Mouse (Mus musculus) liver, adult 2 months (tissue): ENCODE measurements around the gene Cd3g. TPM values are rescaled to one million over a fixed set of nuclear protein-coding genes. Genes with fewer than 3 reads are reported as not detected.

ENCODE experiments used
- DNase-seq: peaks from one replicate; pipeline ENCODE4 v3.0.0-alpha.2; 2011; ENCODE audit warnings: low read depth, low spot score; ENCODE audit errors: extremely low read depth
- H3K27ac ChIP-seq: fragments of 200-500 bp; replicated peaks from 2 replicates; pipeline ENCODE4 v1.5.1; 2012; ENCODE audit warnings: low read depth, mild to moderate bottlenecking, control low read depth, inconsistent platforms, low read length; ENCODE audit not compliant: insufficient read depth
- H3K27me3 ChIP-seq: fragments of 200-500 bp; 2 replicates; pipeline ENCODE4 v1.6.1; 2012; ENCODE audit warnings: mild to moderate bottlenecking, moderate library complexity, low read length, inconsistent platforms; ENCODE audit not compliant: control insufficient read depth, insufficient read depth
- H3K36me3 ChIP-seq: fragments of 200-500 bp; 2 replicates; pipeline ENCODE4 v1.6.1; 2012; ENCODE audit warnings: low read length, inconsistent platforms; ENCODE audit not compliant: control insufficient read depth, insufficient read depth
- H3K4me1 ChIP-seq: fragments of 200-500 bp; 2 replicates; pipeline ENCODE4 v1.6.1; 2011; ENCODE audit warnings: low read length; ENCODE audit not compliant: control insufficient read depth, insufficient read depth
- H3K4me3 ChIP-seq: fragments of 200-500 bp; 2 replicates; pipeline ENCODE4 v1.5.1; 2011; ENCODE audit warnings: low read depth, mild to moderate bottlenecking, control low read depth, low read length, moderate library complexity; ENCODE audit not compliant: insufficient read depth
- H3K79me2 ChIP-seq: fragments of 200-500 bp; 2 replicates; pipeline ENCODE4 v1.6.1; 2012; ENCODE audit warnings: inconsistent platforms, mild to moderate bottlenecking, low read length, moderate library complexity; ENCODE audit not compliant: control insufficient read depth, insufficient read depth
- H3K9ac ChIP-seq: fragments of 200-500 bp; 2 replicates; pipeline ENCODE4 v1.6.1; 2012; ENCODE audit warnings: low read depth, mild to moderate bottlenecking, control low read depth, inconsistent platforms, low read length
- CTCF ChIP-seq: fragments of 200-500 bp; IDR thresholded peaks from 2 replicates; pipeline ENCODE4 v1.5.1; 2011; ENCODE audit warnings: low read depth, low read length, control low read depth
- POLR2A ChIP-seq: fragments of 200-500 bp; IDR thresholded peaks from 2 replicates; pipeline ENCODE4 v1.6.1; 2011; ENCODE audit warnings: low read length, control low read depth; ENCODE audit not compliant: insufficient read depth; ENCODE audit errors: extremely low read depth
- WGBS: fragments of 180-500 bp; shearing (Covaris S2); methylation state at CpG from one replicate; pipeline ENCODE4 v1.1.7; 2018; 5-methylcytosine and 5-hydroxymethylcytosine counted together
- polyA plus RNA-seq: library from polyadenylated mRNA; depleted of rRNA; stranded (reverse); fragments of >200 nt; gene quantifications from 2 replicates; pipeline ENCODE4 v1.2.3, GENCODE M21; 2012
- total RNA-seq: library from RNA; depleted of rRNA; stranded (reverse); fragments of >200 nt; gene quantifications from 2 replicates; pipeline ENCODE4 v1.2.3, GENCODE M21; 2014

The Cd3g gene
- total and polyA plus RNA-seq, 2 experiments, result 0.38 to 1.6 TPM

GRCm38 (mm10) chr9:45007404-45007803, 27.2 kb upstream of the Cd3g start:
- Histone ChIP-seq H3K27ac (no peak overlapping the region), H3K9ac (no peak overlapping the region), H3K27me3 (peaks cover 4% of the 10 kb centered on the region; the same call in 1 of the 2 replicates), H3K4me3 (no peak overlapping the region), H3K4me1 (no peaks in the 10 kb centered on the region), H3K36me3 (no peaks in the 10 kb centered on the region), H3K79me2 (no peaks in the 10 kb centered on the region)
- no peak for TF ChIP-seq CTCF
- TF ChIP-seq POLR2A, result no peak
- WGBS, result 68% methylated on average over 12 of the region's 12 CpGs
- DNase-seq, result no peak

GRCm38 (mm10) chr9:45000249-45000648, 20.0 kb upstream of the Cd3g start:
- TF ChIP-seq CTCF, result no peak
- TF ChIP-seq POLR2A, result no peak
- 69% methylated on average over 3 of the region's 3 CpGs for WGBS

GRCm38 (mm10) chr9:44999776-45000175, 19.5 kb upstream of the Cd3g start:
- no peak overlapping the region for H3K4me3 ChIP-seq
- H3K79me2 ChIP-seq, result no peaks in the 10 kb centered on the region
- H3K4me1 ChIP-seq, result no peaks in the 10 kb centered on the region
- 82% methylated on average over 5 of the region's 5 CpGs for WGBS
- no peaks in the 10 kb centered on the region for H3K27me3 ChIP-seq
- no peak overlapping the region for H3K27ac ChIP-seq
- no peaks in the 10 kb centered on the region for H3K36me3 ChIP-seq
- DNase-seq, result no peak
- no peak overlapping the region for H3K9ac ChIP-seq
- TF ChIP-seq CTCF (no peak), POLR2A (no peak)

More at GRCm38 (mm10) chr9:45000249-45000648, 20.0 kb upstream of the Cd3g start:
- H3K79me2 ChIP-seq, result no peaks in the 10 kb centered on the region
- no peaks in the 10 kb centered on the region for H3K4me1 ChIP-seq
- no peak overlapping the region for H3K27ac ChIP-seq
- DNase-seq, result no peak
- no peaks in the 10 kb centered on the region for H3K36me3 ChIP-seq
- no peaks in the 10 kb centered on the region for H3K27me3 ChIP-seq
- H3K4me3 ChIP-seq, result no peak overlapping the region
- H3K9ac ChIP-seq, result no peak overlapping the region

- peak; percentile 6 for DNase-seq
- Histone ChIP-seq H3K4me3 (no peak overlapping the region), H3K27me3 (no peaks in the 10 kb centered on the region), H3K4me1 (no peaks in the 10 kb centered on the region), H3K9ac (no peak overlapping the region), H3K36me3 (no peaks in the 10 kb centered on the region), H3K79me2 (no peaks in the 10 kb centered on the region), H3K27ac (no peak overlapping the region)
- no peak for TF ChIP-seq CTCF
- no peak for TF ChIP-seq POLR2A
- 65% methylated on average over 6 of the region's 6 CpGs for WGBS
These were observed 18.9 kb upstream of the Cd3g start for GRCm38 (mm10) chr9:44999171-44999570.

GRCm38 (mm10) chr9:44998138-44998537, 17.9 kb upstream of the Cd3g start:
- Histone ChIP-seq H3K27me3 (no peaks in the 10 kb centered on the region), H3K36me3 (no peaks in the 10 kb centered on the region), H3K79me2 (no peaks in the 10 kb centered on the region), H3K27ac (no peak overlapping the region), H3K4me3 (no peak overlapping the region), H3K4me1 (no peaks in the 10 kb centered on the region), H3K9ac (no peak overlapping the region)
- WGBS, result 76% methylated on average over 11 of the region's 11 CpGs
- no peak for TF ChIP-seq POLR2A
- TF ChIP-seq CTCF, result no peak
- DNase-seq, result no peak

- no peak overlapping the region for H3K9ac ChIP-seq
- H3K4me1 ChIP-seq, result no peaks in the 10 kb centered on the region
- H3K36me3 ChIP-seq, result no peaks in the 10 kb centered on the region
- no peaks in the 10 kb centered on the region for H3K27me3 ChIP-seq
- no peak for DNase-seq
- no peak overlapping the region for H3K4me3 ChIP-seq
- no peak overlapping the region for H3K27ac ChIP-seq
- WGBS, result 94% methylated on average over 7 of the region's 7 CpGs
- TF ChIP-seq POLR2A, result no peak
- no peak for TF ChIP-seq CTCF
- no peaks in the 10 kb centered on the region for H3K79me2 ChIP-seq
These were observed 16.4 kb upstream of the Cd3g start for GRCm38 (mm10) chr9:44996590-44996989.
